Mouse (Mus musculus): ENCODE measurements around the gene Sult1a1.

DNA sequence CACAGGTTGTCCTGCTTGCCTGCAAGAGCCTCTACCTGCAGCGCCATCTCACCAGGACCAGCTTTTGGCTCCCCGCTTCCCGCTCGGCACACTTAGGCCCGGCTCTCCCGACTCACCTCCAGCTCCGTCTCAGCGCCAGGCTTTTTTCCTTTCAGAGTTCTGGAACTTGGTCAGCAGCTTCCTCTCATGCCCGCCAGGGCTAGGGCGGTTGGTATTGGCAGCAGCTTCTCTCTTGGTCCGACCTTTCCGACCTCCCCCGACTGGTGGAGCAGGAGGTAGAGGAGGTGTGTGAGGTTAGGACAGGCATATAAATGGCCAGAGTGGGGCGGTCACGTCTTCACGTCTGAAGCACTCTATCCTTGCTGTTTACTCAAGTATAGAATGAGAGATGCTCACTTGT is 51.5 kb downstream of the Sult1a1 start:
- TF ChIP-seq CTCF (IDR thresholded peaks at IDR 0.05; ENCODE audit: borderline replicate concordance, extremely low read depth, insufficient read depth, insufficient read length) = no peak
- TF ChIP-seq POLR2A (IDR thresholded peaks at IDR 0.05; ENCODE audit: borderline replicate concordance, extremely low read depth, insufficient read depth, insufficient read length, poor library complexity, severe bottlenecking) = no peak
